Mouse (Mus musculus) brain, embryonic 14.5 days (tissue): Measurements from ENCODE around the gene Tmem138.

Experiments used
- CTCF ChIP-seq: fragments of 200-500 bp; IDR thresholded peaks from 2 replicates; pipeline ENCODE4 v1.5.1; 2012; ENCODE audit warnings: inconsistent platforms, mild to moderate bottlenecking, moderate library complexity, borderline replicate concordance; ENCODE audit not compliant: insufficient read depth, insufficient read length; ENCODE audit errors: extremely low read depth
- POLR2A ChIP-seq: fragments of 200-500 bp; IDR thresholded peaks from 2 replicates; pipeline ENCODE4 v1.6.1; 2012; ENCODE audit warnings: mild to moderate bottlenecking, inconsistent platforms, borderline replicate concordance; ENCODE audit not compliant: poor library complexity, insufficient read depth, insufficient read length, severe bottlenecking; ENCODE audit errors: extremely low read depth

GRCm38 (mm10) chr19:10583550-10584146 is 6.5 kb upstream of the Tmem138 start:
- TF ChIP-seq CTCF (no peak), POLR2A (no peak)
